Mouse (Mus musculus): ENCODE measurements around the gene Hexim2. TPM values are rescaled to one million over a fixed set of nuclear protein-coding genes. Genes with fewer than 3 reads are reported as not detected.

Gene Hexim2
- polyA plus RNA-seq, 1 experiment, result 3.1 TPM

GRCm38 (mm10) chr11:103141101-103141943 is 9.1 kb downstream of the Hexim2 start:
- H3K4me3 ChIP-seq (ENCODE audit: insufficient read depth, low read length), result no peak overlapping the region
- TF ChIP-seq CTCF (IDR thresholded peaks at IDR 0.05; ENCODE audit: low read depth, low read length) (no peak), POLR2A (IDR thresholded peaks at IDR 0.05; ENCODE audit: borderline replicate concordance, low read depth, low read length) (no peak)
- peak overlapping the region; percentile 72 for H3K27ac ChIP-seq (ENCODE audit: insufficient read depth, low read depth, low read length)
- peaks cover 57% of the 10 kb centered on the region for H3K4me1 ChIP-seq (ENCODE audit: control insufficient read depth, insufficient read depth, low read length)

GRCm38 (mm10) chr11:103141944-103142255 is 9.7 kb downstream of the Hexim2 start:
- Histone ChIP-seq H3K27ac (ENCODE audit: insufficient read depth, low read depth, low read length) (peak overlapping the region; percentile 72), H3K4me1 (ENCODE audit: control insufficient read depth, insufficient read depth, low read length) (peaks cover 60% of the 10 kb centered on the region), H3K4me3 (ENCODE audit: insufficient read depth, low read length) (peak overlapping the region; percentile 16; the same call in 1 of the 2 replicates)
- TF ChIP-seq CTCF (IDR thresholded peaks at IDR 0.05; ENCODE audit: low read depth, low read length), result no peak
- no peak for TF ChIP-seq POLR2A (IDR thresholded peaks at IDR 0.05; ENCODE audit: borderline replicate concordance, low read depth, low read length)

- TF ChIP-seq CTCF (IDR thresholded peaks at IDR 0.05; ENCODE audit: low read depth, low read length) (no peak), POLR2A (IDR thresholded peaks at IDR 0.05; ENCODE audit: borderline replicate concordance, low read depth, low read length) (no peak)
- H3K4me1 ChIP-seq (ENCODE audit: control insufficient read depth, insufficient read depth, low read length), result peaks cover 67% of the 10 kb centered on the region
- peak overlapping the region; percentile 31 for H3K4me3 ChIP-seq (ENCODE audit: insufficient read depth, low read length)
- peak overlapping the region; percentile 72 for H3K27ac ChIP-seq (ENCODE audit: insufficient read depth, low read depth, low read length)
Measured at GRCm38 (mm10) chr11:103142441-103143182, 10.4 kb downstream of the Hexim2 start.

- Histone ChIP-seq H3K27ac (ENCODE audit: insufficient read depth, low read depth, low read length) (peak overlapping the region; percentile 73), H3K4me1 (ENCODE audit: control insufficient read depth, insufficient read depth, low read length) (peaks cover 82% of the 10 kb centered on the region)
Measured at GRCm38 (mm10) chr11:103144309-103145285, 12.4 kb downstream of the Hexim2 start.

GRCm38 (mm10) chr11:103146386-103146785 is 14.2 kb downstream of the Hexim2 start:
- Histone ChIP-seq H3K4me3 (ENCODE audit: insufficient read depth, low read length) (no peak overlapping the region), H3K27ac (ENCODE audit: insufficient read depth, low read depth, low read length) (peak overlapping the region; percentile 96), H3K4me1 (ENCODE audit: control insufficient read depth, insufficient read depth, low read length) (peaks cover 76% of the 10 kb centered on the region)
- TF ChIP-seq CTCF (IDR thresholded peaks at IDR 0.05; ENCODE audit: low read depth, low read length) (no peak), POLR2A (IDR thresholded peaks at IDR 0.05; ENCODE audit: borderline replicate concordance, low read depth, low read length) (no peak)

More at GRCm38 (mm10) chr11:103144309-103145285, 12.4 kb downstream of the Hexim2 start:
- H3K4me3 ChIP-seq (ENCODE audit: insufficient read depth, low read length), result no peak overlapping the region
- TF ChIP-seq CTCF (IDR thresholded peaks at IDR 0.05; ENCODE audit: low read depth, low read length), result no peak
- TF ChIP-seq POLR2A (IDR thresholded peaks at IDR 0.05; ENCODE audit: borderline replicate concordance, low read depth, low read length), result no peak

- Histone ChIP-seq H3K27ac (ENCODE audit: insufficient read depth, low read depth, low read length) (peak overlapping the region; percentile 96), H3K4me1 (ENCODE audit: control insufficient read depth, insufficient read depth, low read length) (peaks cover 65% of the 10 kb centered on the region), H3K4me3 (ENCODE audit: insufficient read depth, low read length) (no peak overlapping the region)
- no peak for TF ChIP-seq CTCF (IDR thresholded peaks at IDR 0.05; ENCODE audit: low read depth, low read length)
Measured at GRCm38 (mm10) chr11:103147766-103148165, 15.5 kb downstream of the Hexim2 start.

- peaks cover 50% of the 10 kb centered on the region for H3K4me1 ChIP-seq (ENCODE audit: control insufficient read depth, insufficient read depth, low read length)
- no peak overlapping the region for H3K27ac ChIP-seq (ENCODE audit: insufficient read depth, low read depth, low read length)
- H3K4me3 ChIP-seq (ENCODE audit: insufficient read depth, low read length), result no peak overlapping the region
- TF ChIP-seq CTCF (IDR thresholded peaks at IDR 0.05; ENCODE audit: low read depth, low read length) (no peak), POLR2A (IDR thresholded peaks at IDR 0.05; ENCODE audit: borderline replicate concordance, low read depth, low read length) (no peak)
Measured at GRCm38 (mm10) chr11:103149771-103150170, 17.5 kb downstream of the Hexim2 start.

- peaks cover 11% of the 10 kb centered on the region for H3K4me1 ChIP-seq (ENCODE audit: control insufficient read depth, insufficient read depth, low read length)
- no peak overlapping the region; the same call in 1 of the 2 replicates for H3K27ac ChIP-seq (ENCODE audit: insufficient read depth, low read depth, low read length)
- H3K4me3 ChIP-seq (ENCODE audit: insufficient read depth, low read length), result peak overlapping the region; percentile 40
- peak; percentile 76 for TF ChIP-seq CTCF (IDR thresholded peaks at IDR 0.05; ENCODE audit: low read depth, low read length)
- no peak for TF ChIP-seq POLR2A (IDR thresholded peaks at IDR 0.05; ENCODE audit: borderline replicate concordance, low read depth, low read length)
Measured at GRCm38 (mm10) chr11:103158621-103159478, 26.6 kb downstream of the Hexim2 start.

Data from bone marrow macrophage, adult 2 months (primary cell).